Mouse (Mus musculus) adrenal gland, postnatal 14 days (tissue): ENCODE measurements around the gene Pi4ka. TPM values are rescaled to one million over a fixed set of nuclear protein-coding genes. Genes with fewer than 3 reads are reported as not detected.

Source experiments
- DNase-seq: peaks from one replicate; pipeline ENCODE4 v3.0.0; 2021; ENCODE audit warnings: mixed read lengths
- long read RNA-seq, 2 experiments: library from polyadenylated mRNA; stranded (forward); transcript quantifications; one replicate each; pipeline ENCODE4 v2.0.0; 2021
- total RNA-seq: library from RNA; stranded (reverse); gene quantifications from 2 replicates; pipeline ENCODE4 v1.2.3, GENCODE M21; 2021

Pi4ka gene
- 71.7 and 73.6 TPM in 2 replicates for total RNA-seq
- long read RNA-seq, experiment 1, full-length matches to known transcripts: 3 of 16 reads
- long read RNA-seq, experiment 1, partial matches to known transcripts: 6 of 16 reads
- long read RNA-seq, experiment 1, other reads (novel, unspliced or antisense): 7 of 16 reads
- long read RNA-seq, experiment 2, full-length matches to known transcripts: 3 of 9 reads
- long read RNA-seq, experiment 2, partial matches to known transcripts: 4 of 9 reads
- long read RNA-seq, experiment 2, other reads (novel, unspliced or antisense): 2 of 9 reads

DNA sequence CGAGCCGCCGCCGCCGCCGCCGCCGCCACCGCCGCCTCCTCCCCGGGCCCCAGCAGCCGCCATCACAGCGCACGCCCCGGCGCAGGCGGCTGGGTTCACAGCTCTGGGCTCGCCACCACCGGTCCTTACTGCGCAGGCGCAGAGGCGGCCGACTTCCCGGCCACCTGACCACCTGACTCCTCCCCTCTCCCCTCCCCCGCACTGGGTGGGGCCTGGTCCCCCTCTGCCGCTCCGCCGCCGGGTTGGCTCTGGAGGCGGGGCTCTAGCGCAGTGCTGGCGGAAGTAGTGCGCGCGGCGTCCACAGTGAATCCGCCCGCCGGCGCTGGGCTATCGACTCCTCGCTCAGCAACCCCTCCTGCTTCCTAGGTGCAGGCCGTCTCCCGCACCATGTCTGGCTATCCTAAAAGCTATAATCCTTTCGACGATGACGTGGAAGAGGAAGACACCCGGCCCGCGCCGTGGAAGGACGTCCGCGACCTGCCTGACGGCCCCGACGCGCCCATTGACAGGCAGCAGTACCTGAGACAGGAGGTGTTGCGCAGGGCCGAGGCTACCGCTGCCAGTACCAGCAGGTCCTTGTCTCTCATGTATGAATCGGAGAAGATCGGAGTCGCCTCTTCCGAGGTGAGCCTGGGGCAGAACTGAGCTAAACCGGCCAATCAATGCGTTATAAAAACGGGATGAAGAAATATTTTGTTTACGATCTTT is at the start of gene Pi4ka, which contains the start of gene Snap29:
Gene Pi4ka (minus strand): TSS at position 579 of the 708 bp plus-strand sequence.
Gene Snap29 (plus strand): TSS at position 251 of the 708 bp plus-strand sequence.
- peak; percentile 100 for DNase-seq

GRCm38 (mm10) chr16:17452373-17452715 is 46.2 kb upstream of the Pi4ka start:
- peak; percentile 49 for DNase-seq

GRCm38 (mm10) chr16:17451541-17452372 is 45.6 kb upstream of the Pi4ka start, which contains the start of gene Crkl:
TSS of gene Crkl (plus strand) at chr16:17451987.
- DNase-seq: peak; percentile 99

- DNase-seq: peak; percentile 41
Observed at GRCm38 (mm10) chr16:17432576-17432975, 26.5 kb upstream of the Pi4ka start.

DNA sequence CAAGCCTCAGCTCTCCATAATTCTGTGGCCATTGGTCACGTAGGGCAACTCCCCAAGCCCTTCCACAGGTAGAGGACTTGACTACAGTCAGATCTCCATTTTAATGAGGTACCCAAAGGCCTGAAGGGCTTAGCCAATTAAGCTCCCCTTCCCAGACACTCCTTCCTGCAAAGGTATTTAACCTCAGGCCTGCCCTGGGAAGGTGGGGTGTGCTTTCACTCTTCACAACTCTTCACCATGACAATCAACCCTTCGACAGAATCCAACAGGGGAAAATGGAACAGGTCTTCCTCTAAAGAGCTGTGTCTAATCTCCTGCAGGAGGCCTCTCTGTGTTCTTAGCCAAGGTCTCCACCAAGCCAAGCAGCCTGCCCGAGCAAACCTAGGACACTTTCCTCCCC is 16.9 kb upstream of the Pi4ka start:
- no peak for DNase-seq

DNA sequence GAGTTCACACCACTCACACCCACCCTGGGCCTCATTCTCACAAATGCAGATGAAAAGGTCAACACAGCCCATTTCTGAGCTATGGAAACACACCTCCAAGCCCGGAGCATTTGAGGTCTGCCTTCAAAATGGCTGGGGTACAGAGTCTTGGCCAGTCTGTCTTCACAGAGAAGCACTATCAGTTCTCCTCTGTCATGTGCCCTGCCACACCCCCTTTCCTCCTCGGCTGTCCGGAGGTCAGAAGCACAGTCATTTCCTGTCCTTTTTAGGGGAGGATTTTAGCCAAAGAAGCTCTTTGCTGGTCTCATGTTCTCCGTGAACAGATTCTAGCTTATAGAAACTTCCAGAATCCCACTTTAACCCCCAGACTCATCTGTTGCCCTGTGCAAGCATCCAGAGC is 4.1 kb upstream of the Pi4ka start:
- DNase-seq: peak; percentile 30

- no peak for DNase-seq
Observed at GRCm38 (mm10) chr16:17409046-17409445, 2.9 kb upstream of the Pi4ka start.

DNA sequence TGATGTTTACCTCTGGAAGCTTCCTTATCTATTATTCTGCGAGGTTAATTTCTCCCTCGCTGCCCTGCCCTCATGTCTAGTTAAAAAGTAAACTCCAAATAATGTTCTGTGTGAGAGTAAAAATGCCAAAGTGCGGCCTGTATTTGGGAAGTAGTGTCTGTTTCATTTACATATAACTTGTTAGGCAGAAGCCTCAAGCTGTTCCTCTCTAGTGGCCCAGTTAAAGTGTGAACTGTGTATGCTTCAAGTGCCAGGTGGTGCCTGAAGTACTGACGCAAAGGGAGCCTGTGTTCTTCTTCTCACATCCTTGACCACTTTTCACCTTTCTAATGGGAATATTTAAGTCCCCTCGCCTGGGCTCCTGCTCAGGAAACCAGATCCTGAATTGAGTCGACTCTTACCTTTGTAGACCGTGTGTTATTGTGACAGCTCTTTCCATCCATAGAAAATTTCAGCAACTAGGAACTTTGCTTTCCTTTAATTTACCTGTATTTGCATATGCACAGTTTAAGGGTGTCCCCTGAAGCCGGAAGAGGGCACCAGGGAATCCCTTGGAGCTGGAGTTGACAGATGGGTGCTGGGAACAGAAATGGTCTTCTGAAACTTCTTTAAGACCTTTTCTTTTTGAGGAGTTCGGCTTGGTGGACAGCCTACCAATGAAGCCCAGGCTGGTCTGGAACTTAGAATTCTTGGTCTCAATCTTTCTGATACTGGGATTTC is 558 bp upstream of the Pi4ka start:
- DNase-seq: no peak

DNA sequence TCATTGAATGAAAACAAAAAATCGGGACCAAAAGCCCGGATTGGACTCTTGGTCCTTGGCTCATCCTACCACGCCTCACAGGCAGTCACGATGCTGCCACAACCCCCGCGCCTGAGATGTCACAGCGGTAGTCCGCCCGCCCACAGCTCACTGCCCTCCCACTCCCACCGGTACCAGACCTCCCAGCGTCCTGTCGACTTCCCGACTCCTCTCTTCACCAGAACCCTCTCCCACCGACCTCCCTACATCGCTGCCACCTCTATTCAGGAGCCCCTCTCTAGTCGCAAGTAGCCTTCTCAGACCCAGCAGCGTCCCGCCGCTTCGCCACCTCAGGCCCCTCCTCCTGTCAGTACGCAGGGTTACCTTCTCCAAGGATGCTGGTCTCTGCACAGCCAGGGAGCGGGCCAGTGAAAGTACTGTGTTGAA is 830 bp downstream of the Pi4ka start:
- DNase-seq: peak; percentile 84

GRCm38 (mm10) chr16:17402855-17403254 is 3.3 kb downstream of the Pi4ka start:
- peak; percentile 51 for DNase-seq

DNA sequence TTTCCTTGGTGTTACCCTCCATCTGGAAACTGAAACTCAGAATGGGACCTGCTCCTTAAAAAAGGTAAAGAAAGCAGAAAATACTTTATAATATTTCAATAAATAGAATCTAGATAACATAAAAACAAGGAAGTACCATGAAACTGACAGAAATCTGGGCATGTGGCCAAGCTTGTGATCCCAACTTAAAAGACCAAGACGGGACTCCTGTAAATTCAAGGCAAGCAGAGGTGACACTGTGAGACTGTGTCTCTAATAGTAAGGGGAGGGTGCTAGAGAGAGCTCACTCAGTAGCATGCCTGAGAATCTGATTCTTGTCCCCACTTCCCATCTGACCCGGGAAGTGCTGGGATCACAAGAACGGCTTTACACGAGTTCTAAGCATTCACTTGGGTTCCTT is 13.3 kb downstream of the Pi4ka start:
- peak; percentile 51 for DNase-seq

GRCm38 (mm10) chr16:17383594-17384326 is 22.4 kb downstream of the Pi4ka start:
- no peak for DNase-seq

GRCm38 (mm10) chr16:17382306-17382705 is 23.8 kb downstream of the Pi4ka start:
- no peak for DNase-seq

GRCm38 (mm10) chr16:17358787-17359186 is 47.3 kb downstream of the Pi4ka start:
- DNase-seq: no peak

DNA sequence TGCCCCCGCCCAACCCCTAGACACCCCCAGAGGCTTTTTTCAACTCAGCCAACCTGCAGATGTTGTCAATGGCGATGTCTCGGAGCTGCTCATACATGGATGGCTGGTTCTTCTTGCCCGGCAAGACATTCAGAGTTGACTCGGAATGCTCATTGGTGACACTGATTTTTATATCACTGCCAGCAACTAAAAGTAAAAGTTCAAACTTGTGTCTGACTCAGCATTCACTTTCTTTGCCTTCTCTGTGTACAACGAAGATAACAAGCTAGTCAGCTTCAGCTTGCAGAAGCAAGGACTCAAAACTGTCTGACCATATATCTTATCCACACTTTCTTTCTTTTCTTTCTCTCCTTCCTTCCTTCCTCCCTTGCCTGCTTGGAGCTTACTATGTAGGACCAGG is 50.1 kb downstream of the Pi4ka start:
- no peak for DNase-seq

DNA sequence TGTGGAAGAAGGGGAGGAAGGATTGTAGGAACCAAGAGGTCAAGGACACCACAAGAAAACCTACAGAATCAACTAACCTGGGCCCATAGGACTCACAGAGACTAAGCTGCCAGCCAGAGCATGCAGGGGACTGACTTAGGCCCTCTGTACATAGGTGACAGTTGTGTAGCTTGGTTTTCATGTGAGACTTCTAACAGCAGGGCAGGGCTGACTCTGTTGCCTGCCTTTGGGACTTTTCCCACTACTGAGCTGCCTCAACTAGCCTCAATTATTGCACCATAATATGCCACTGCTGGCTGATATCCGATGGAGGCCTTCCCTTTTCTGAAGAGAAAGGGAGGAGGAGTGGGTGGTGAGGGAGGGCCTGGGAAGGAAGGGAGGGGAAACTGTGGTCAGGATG is 59.3 kb downstream of the Pi4ka start:
- DNase-seq: no peak

GRCm38 (mm10) chr16:17345813-17346155 is 60.3 kb downstream of the Pi4ka start:
- no peak for DNase-seq

GRCm38 (mm10) chr16:17345141-17345812 is 60.8 kb downstream of the Pi4ka start:
- DNase-seq: no peak

DNA sequence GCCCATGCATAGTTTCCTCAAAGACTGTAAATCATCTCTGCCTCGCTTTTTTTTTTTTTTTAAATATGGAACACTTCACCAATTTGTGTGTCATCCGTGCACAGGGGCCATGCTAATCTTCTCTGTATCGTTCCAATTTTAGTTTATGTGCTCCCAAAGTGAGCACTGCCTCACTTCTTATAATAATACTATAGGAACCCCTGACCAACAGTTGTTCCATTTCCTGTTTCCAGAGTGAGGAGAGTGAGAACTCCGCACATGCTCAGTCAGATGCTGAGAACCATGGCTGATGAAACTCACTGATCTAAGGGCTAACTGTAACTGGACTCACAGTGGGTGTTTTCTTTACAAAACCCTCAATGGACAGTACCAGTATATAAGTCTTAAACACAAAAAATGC is 64.3 kb downstream of the Pi4ka start:
- no peak for DNase-seq

GRCm38 (mm10) chr16:17340705-17341104 is 65.4 kb downstream of the Pi4ka start:
- no peak for DNase-seq

DNA sequence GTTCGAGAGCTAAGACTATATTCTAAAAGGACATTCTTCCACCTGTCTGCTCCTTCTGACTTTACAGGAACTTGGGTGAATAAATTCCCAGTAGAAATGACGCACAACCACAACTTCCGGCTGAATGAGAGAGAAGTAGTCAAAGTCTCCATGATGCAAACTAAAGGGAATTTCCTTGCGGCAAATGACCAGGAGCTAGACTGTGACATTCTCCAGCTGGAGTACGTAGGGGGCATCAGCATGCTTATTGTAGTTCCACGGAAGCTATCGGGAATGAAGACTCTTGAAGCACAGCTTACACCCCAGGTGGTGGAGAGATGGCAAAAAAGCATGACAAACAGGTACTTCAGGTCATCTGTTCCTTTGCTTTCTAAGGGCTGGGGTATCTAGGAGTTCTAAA is 66.4 kb downstream of the Pi4ka start:
- DNase-seq: no peak
